Mouse (Mus musculus) liver, embryonic 18 days (tissue): ENCODE measurements around the gene Plcl1. TPM values are rescaled to one million over a fixed set of nuclear protein-coding genes. Genes with fewer than 3 reads are reported as not detected.

Source experiments
- polyA plus RNA-seq: library from polyadenylated mRNA; depleted of rRNA; stranded (reverse); fragments of >200 nt; gene quantifications from 2 replicates; pipeline ENCODE4 v1.2.3, GENCODE M21; 2012; rRNA removed

Gene Plcl1
- 0.30 TPM in 2 replicates for polyA plus RNA-seq

DNA sequence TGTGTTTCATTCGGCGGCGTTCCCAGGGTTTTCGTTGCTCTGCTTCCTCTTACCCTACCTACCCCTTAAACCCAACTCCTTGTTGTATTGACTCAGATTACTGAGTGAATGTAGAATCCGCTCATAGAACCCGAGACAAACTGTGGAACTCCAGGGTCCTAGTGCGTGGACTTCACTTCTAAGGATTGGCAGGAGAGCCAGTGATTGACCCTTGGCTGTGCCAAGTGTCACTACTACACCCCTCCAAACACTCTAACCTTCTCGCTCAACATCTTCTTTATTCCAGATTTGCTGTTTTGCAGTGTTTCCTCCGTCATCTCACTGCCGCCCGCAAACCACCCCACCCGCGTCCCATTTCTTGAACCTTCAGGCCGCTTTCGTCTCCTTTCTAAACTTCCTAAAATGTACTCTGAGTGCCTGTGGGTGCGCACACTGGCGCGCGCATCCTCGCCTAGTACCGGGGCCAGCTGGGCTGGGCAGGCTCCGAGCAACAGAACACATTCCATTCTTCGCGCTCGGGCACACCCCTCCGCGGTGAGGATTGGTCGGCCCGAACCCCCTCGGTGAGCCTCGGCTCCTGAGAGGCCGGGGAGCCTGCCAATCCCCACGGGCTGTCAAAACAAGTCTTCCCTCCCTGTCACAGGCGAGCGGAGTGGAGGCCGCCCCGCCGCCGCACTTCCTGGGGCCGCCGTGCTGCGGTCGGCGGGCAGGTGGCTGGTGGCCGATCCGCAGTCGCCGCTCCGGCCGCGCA lies at the start of gene Plcl1:
Plcl1 (plus strand) TSS at position 650 of the 751 bp plus-strand sequence.

DNA sequence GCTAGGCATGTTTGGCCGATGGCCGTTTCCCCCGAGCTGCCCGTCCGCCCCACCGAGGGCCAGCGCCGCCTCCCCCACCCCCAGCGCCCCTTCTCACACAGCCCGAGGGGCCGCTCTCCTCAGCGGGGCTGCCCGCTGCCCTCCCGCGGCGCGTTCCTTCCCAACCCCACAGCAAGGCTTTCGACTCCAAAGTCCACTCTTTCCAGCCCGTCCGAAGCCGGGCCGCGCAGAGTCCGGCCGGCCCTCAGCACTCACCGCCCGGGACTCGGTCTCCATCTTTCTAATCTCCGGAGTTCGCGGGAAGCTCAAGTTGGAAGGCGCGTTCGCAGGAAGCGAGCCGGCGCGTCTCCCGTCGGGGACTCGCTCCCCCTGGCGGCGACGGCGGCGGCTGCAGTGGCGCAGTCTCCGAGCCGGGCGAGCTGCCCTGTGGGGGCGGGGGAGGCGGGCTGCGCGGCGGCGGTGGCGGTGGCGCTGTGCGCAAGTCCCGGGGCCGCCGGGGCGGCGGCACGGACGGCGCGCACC lies 42.6 kb upstream of the Plcl1 start, which contains the start of gene Boll:
Boll (minus strand) TSS at position 426 of the 522 bp plus-strand sequence.

Other genes with a start within 250 kb of the Plcl1 start
- 0.52 and 0.56 TPM in 2 replicates for gene Rftn2, start 179.1 kb upstream of the Plcl1 start, polyA plus RNA-seq
- 1.1 TPM in 2 replicates for gene Mars2, start 168.7 kb upstream of the Plcl1 start, polyA plus RNA-seq
- gene Boll, start 42.5 kb upstream of the Plcl1 start, polyA plus RNA-seq, result 0.03 TPM in 1 of 2 replicates, not detected in the other